Mouse (Mus musculus) testis, postnatal 10 days (tissue): ENCODE results near the gene Gse1.

ENCODE experiments used
- DNase-seq: peaks from one replicate; pipeline ENCODE4 v3.0.0; 2021; ENCODE audit warnings: low spot score

The Gse1 gene

GRCm38 (mm10) chr8:120300601-120301141 lies 72.4 kb downstream of the Gse1 start:
- peak; percentile 90 for DNase-seq

- no peak for DNase-seq
Observed at GRCm38 (mm10) chr8:120302941-120303675, 74.9 kb downstream of the Gse1 start.

GRCm38 (mm10) chr8:120304097-120304496 lies 75.8 kb downstream of the Gse1 start:
- no peak for DNase-seq

- no peak for DNase-seq
Observed at GRCm38 (mm10) chr8:120305800-120306385, 77.6 kb downstream of the Gse1 start.

- no peak for DNase-seq
Observed at GRCm38 (mm10) chr8:120307103-120307502, 78.8 kb downstream of the Gse1 start.

- no peak for DNase-seq
Observed at GRCm38 (mm10) chr8:120307528-120307927, 79.3 kb downstream of the Gse1 start.

- DNase-seq = no peak
Observed at GRCm38 (mm10) chr8:120308131-120308530, 79.9 kb downstream of the Gse1 start.

- DNase-seq = no peak
Observed at GRCm38 (mm10) chr8:120308553-120308952, 80.3 kb downstream of the Gse1 start.

GRCm38 (mm10) chr8:120309326-120309725 lies 81.1 kb downstream of the Gse1 start:
- no peak for DNase-seq

GRCm38 (mm10) chr8:120310063-120310462 lies 81.8 kb downstream of the Gse1 start:
- DNase-seq = no peak

GRCm38 (mm10) chr8:120312452-120312851 lies 84.2 kb downstream of the Gse1 start:
- no peak for DNase-seq

GRCm38 (mm10) chr8:120313674-120314073 lies 85.4 kb downstream of the Gse1 start:
- DNase-seq = no peak

GRCm38 (mm10) chr8:120314932-120315331 lies 86.7 kb downstream of the Gse1 start:
- DNase-seq = no peak

- DNase-seq = no peak
Observed at GRCm38 (mm10) chr8:120315644-120316043, 87.4 kb downstream of the Gse1 start.

GRCm38 (mm10) chr8:120316707-120317106 lies 88.5 kb downstream of the Gse1 start:
- DNase-seq = no peak

GRCm38 (mm10) chr8:120317118-120317824 lies 89.0 kb downstream of the Gse1 start:
- no peak for DNase-seq

GRCm38 (mm10) chr8:120318476-120318991 lies 90.3 kb downstream of the Gse1 start:
- DNase-seq = no peak

GRCm38 (mm10) chr8:120319449-120319848 lies 91.2 kb downstream of the Gse1 start:
- peak; percentile 88 for DNase-seq

GRCm38 (mm10) chr8:120320146-120320545 lies 91.9 kb downstream of the Gse1 start:
- DNase-seq = no peak

GRCm38 (mm10) chr8:120321724-120322123 lies 93.5 kb downstream of the Gse1 start:
- DNase-seq = peak; percentile 73

- DNase-seq = peak; percentile 72
Observed at GRCm38 (mm10) chr8:120322956-120323448, 94.7 kb downstream of the Gse1 start.

GRCm38 (mm10) chr8:120324555-120324954 lies 96.3 kb downstream of the Gse1 start:
- DNase-seq = no peak
